19 mouse cellular contexts compared by ENCODE assay signal in the genomic region with DNA sequence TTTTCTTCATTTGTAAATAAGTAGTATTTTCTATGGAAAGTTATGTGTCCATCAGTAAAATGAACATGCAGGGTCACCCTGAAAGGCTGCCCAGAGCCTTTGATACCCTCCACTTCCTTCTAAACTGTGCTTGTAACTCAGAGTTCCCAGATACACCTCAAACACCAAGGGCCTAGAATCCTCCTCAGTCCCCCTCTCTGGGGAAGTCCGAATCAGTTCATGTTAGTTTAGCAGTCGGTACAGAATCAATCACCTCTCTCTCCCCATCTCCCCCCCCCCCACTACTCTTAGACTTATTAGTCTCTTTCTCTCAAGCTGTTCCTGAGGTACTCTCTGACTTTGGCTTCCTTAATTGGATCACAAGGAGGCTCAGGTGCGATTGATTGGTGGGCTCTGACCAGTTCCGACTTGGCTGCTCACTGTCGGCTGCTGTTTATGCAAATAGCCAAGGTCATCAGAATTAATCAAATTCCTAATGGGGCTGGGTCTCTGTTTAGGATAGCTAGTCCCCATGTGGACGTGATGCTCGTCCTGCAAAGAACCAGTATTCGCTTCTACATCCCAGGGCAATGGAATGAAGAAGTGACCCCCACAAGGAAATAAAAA. TPM values are rescaled to one million over a fixed set of nuclear protein-coding genes. Genes with fewer than 3 reads are reported as not detected.
A peak's percentile ranks its signal among the peaks of the same experiment; 100 is the strongest.
DNase-seq lines count a peak whose midpoint lies in the region; ATAC-seq and TF ChIP-seq lines count a peak whose summit lies in the region.
"Had no signal": no experiment of that assay in that cellular context is flagged by ENCODE, and none has a peak within 500 bp of the region (broad histone marks: within the 10 kb centered on the region; RNA-seq: fewer than 3 reads in every experiment).

No protein-coding gene starts in this region.

- H3K9me3 ChIP-seq in heart, embryonic 13.5 days = no peaks in the 10 kb centered on the region
- H3K9me3 ChIP-seq in heart, embryonic 12.5 days (replicated peaks) = no peaks in the 10 kb centered on the region
- H3K9me3 ChIP-seq in midbrain, embryonic 10.5 days (replicated peaks) = no peaks in the 10 kb centered on the region
- no peaks in the 10 kb centered on the region for H3K9me3 ChIP-seq in midbrain, postnatal 0 days (ENCODE audit: low read length)
- H3K9me3 ChIP-seq in forebrain, embryonic 15.5 days = no peaks in the 10 kb centered on the region
- H3K9me3 ChIP-seq: embryonic facial prominence, embryonic 13.5 days; limb, embryonic 12.5 days had no signal

- no peaks in the 10 kb centered on the region for H3K27me3 ChIP-seq in heart, embryonic 13.5 days (replicated peaks)
- no peaks in the 10 kb centered on the region for H3K27me3 ChIP-seq in heart, embryonic 12.5 days (replicated peaks)
- no peaks in the 10 kb centered on the region for H3K27me3 ChIP-seq in midbrain, embryonic 10.5 days (ENCODE audit: low read depth, poor library complexity, severe bottlenecking)
- H3K27me3 ChIP-seq in midbrain, postnatal 0 days (ENCODE audit: insufficient read depth, low read length) = no peaks in the 10 kb centered on the region
- no peaks in the 10 kb centered on the region for H3K27me3 ChIP-seq in forebrain, embryonic 15.5 days
- H3K27me3 ChIP-seq: embryonic facial prominence, embryonic 13.5 days; limb, embryonic 12.5 days had no signal

- H3K9ac ChIP-seq in heart, embryonic 13.5 days = 0 out of 2 replicates have a peak overlapping the region, but pooled peaks have one; percentile 28
- no peak overlapping the region for H3K9ac ChIP-seq in heart, embryonic 12.5 days
- H3K9ac ChIP-seq in midbrain, postnatal 0 days (replicated peaks; ENCODE audit: low read length, poor library complexity, severe bottlenecking) = no peak overlapping the region
- H3K9ac ChIP-seq in forebrain, embryonic 15.5 days (replicated peaks) = no peak overlapping the region
- H3K9ac ChIP-seq: embryonic facial prominence, embryonic 13.5 days; limb, embryonic 12.5 days; liver, embryonic 14.5 days had no signal

- no peak for TF ChIP-seq CTCF in midbrain, postnatal 0 days (IDR thresholded peaks at IDR 0.05)

- H3K4me2 ChIP-seq in heart, embryonic 13.5 days = no peak overlapping the region
- no peak overlapping the region for H3K4me2 ChIP-seq in heart, embryonic 12.5 days
- H3K4me2 ChIP-seq in midbrain, postnatal 0 days (ENCODE audit: low read depth, low read length, poor library complexity, severe bottlenecking) = no peak overlapping the region
- H3K4me2 ChIP-seq in forebrain, embryonic 15.5 days (replicated peaks) = no peak overlapping the region
- H3K4me2 ChIP-seq: embryonic facial prominence, embryonic 13.5 days; heart, embryonic 11.5 days; limb, embryonic 12.5 days had no signal

- WGBS in heart, embryonic 13.5 days = 48% methylated on average over 8 of the region's 8 CpGs
- WGBS in heart, embryonic 12.5 days = 47% methylated on average over 8 of the region's 8 CpGs
- 48% methylated on average over 8 of the region's 8 CpGs for WGBS in midbrain, embryonic 10.5 days
- 38% methylated on average over 8 of the region's 8 CpGs for WGBS in midbrain, postnatal 0 days
- WGBS in forebrain, embryonic 15.5 days = 26% methylated on average over 8 of the region's 8 CpGs

- peaks cover 82% of the 10 kb centered on the region for H3K4me1 ChIP-seq in heart, embryonic 13.5 days
- peaks cover 56% of the 10 kb centered on the region for H3K4me1 ChIP-seq in heart, embryonic 12.5 days (replicated peaks)
- peaks cover 22% of the 10 kb centered on the region for H3K4me1 ChIP-seq in midbrain, embryonic 10.5 days
- no peaks in the 10 kb centered on the region for H3K4me1 ChIP-seq in midbrain, postnatal 0 days (ENCODE audit: insufficient read depth, low read length)
- H3K4me1 ChIP-seq in forebrain, embryonic 15.5 days = peaks cover 41% of the 10 kb centered on the region

- no peak for ATAC-seq in heart, embryonic 13.5 days (ENCODE audit: extremely low read depth, insufficient number of reproducible peaks, low FRiP score, low TSS enrichment)
- no peak for ATAC-seq in heart, embryonic 12.5 days (ENCODE audit: insufficient number of reproducible peaks, low FRiP score)
- no peak for ATAC-seq in midbrain, postnatal 0 days (ENCODE audit: low FRiP score)
- ATAC-seq in forebrain, embryonic 15.5 days (replicated peaks) = no peak
- ATAC-seq in megakaryocyte-erythroid progenitor cell, adult 5-6 weeks (replicated peaks; ENCODE audit: low FRiP score, low TSS enrichment, poor library complexity, severe bottlenecking) = no peak
- no peak for ATAC-seq in monocyte, adult 5-6 weeks (replicated peaks; ENCODE audit: insufficient number of reproducible peaks, low FRiP score, low TSS enrichment, poor library complexity, severe bottlenecking)

- DNase-seq in midbrain, embryonic 10.5 days (ENCODE audit: low spot score) = no peak
- no peak for DNase-seq in midbrain, postnatal 0 days (ENCODE audit: low spot score)
- DNase-seq in R1 (ENCODE audit: low read depth, low spot score) = peak; percentile 48
- DNase-seq: B cell, adult 2 months; cerebellum, adult 2 months; gastrocnemius, adult 2 months; thymus, adult 18-20 months had no signal

- H3K27ac ChIP-seq in heart, embryonic 13.5 days (replicated peaks) = peak overlapping the region; percentile 66; the same call in 1 of the 2 replicates
- no peak overlapping the region for H3K27ac ChIP-seq in heart, embryonic 12.5 days (ENCODE audit: poor library complexity, severe bottlenecking)
- H3K27ac ChIP-seq in midbrain, embryonic 10.5 days (replicated peaks) = peak overlapping the region; percentile 72
- H3K27ac ChIP-seq in midbrain, postnatal 0 days (ENCODE audit: low read depth, low read length) = no peak overlapping the region
- H3K27ac ChIP-seq in forebrain, embryonic 15.5 days (replicated peaks) = peak overlapping the region; percentile 74
- H3K27ac ChIP-seq: embryonic facial prominence, embryonic 13.5 days; left cerebral cortex, adult 2 months; limb, embryonic 12.5 days; liver, embryonic 14.5 days had no signal

- no peaks in the 10 kb centered on the region for H3K36me3 ChIP-seq in heart, embryonic 13.5 days
- H3K36me3 ChIP-seq in heart, embryonic 12.5 days = no peaks in the 10 kb centered on the region
- H3K36me3 ChIP-seq in midbrain, embryonic 10.5 days = peaks cover 41% of the 10 kb centered on the region
- peaks cover 8% of the 10 kb centered on the region; the same call in 1 of the 2 replicates for H3K36me3 ChIP-seq in midbrain, postnatal 0 days (ENCODE audit: insufficient read depth, low read length)
- H3K36me3 ChIP-seq in forebrain, embryonic 15.5 days = peaks cover 19% of the 10 kb centered on the region

- no peak overlapping the region for H3K4me3 ChIP-seq in heart, embryonic 13.5 days
- no peak overlapping the region for H3K4me3 ChIP-seq in heart, embryonic 12.5 days
- H3K4me3 ChIP-seq in midbrain, embryonic 10.5 days = no peak overlapping the region
- H3K4me3 ChIP-seq in midbrain, postnatal 0 days (ENCODE audit: low read depth, low read length) = no peak overlapping the region
- H3K4me3 ChIP-seq in forebrain, embryonic 15.5 days = no peak overlapping the region
- H3K4me3 ChIP-seq: embryonic facial prominence, embryonic 13.5 days; gastrocnemius, adult 2 months; left cerebral cortex, adult 2 months; limb, embryonic 12.5 days had no signal

RNA-seq across cellular contexts. Expression of a gene that starts 3.2 kb away (rescaled TPM):
- polyA plus RNA-seq in heart, embryonic 13.5 days (2015; fragmentation: Nextera tagmentation; extraction: Ambion mirVana) = 41.8 and 43.3 TPM in 2 replicates
- polyA plus RNA-seq in heart, embryonic 12.5 days (2016; fragmentation: Nextera tagmentation; extraction: Ambion mirVana) = 58.1 and 63.4 TPM in 2 replicates
- 1.4 and 1.5 TPM in 2 replicates for polyA plus RNA-seq in midbrain, embryonic 10.5 days (2016; fragmentation: Nextera tagmentation; extraction: Ambion mirVana)
- 33.9 and 44.3 TPM in 2 replicates for total RNA-seq in midbrain, postnatal 0 days (2014; rRNA removed)
- 3.2 and 4.9 TPM in 2 replicates for polyA plus RNA-seq in midbrain, postnatal 0 days (2015; fragmentation: Nextera tagmentation; extraction: Ambion mirVana)
- 6.4 and 7.2 TPM in 2 replicates for polyA plus RNA-seq in forebrain, embryonic 15.5 days (2015; fragmentation: Nextera tagmentation; extraction: Ambion mirVana)
- 1.9 TPM in 1 of 2 replicates, not detected in the other for total RNA-seq in megakaryocyte-erythroid progenitor cell, adult 5-6 weeks (2014; fragmentation: Nextera tagmentation)
- 0.15 and 0.33 TPM in 2 replicates for total RNA-seq in megakaryocyte-erythroid progenitor cell, adult 5-6 weeks (2017)
- total RNA-seq in monocyte, adult 5-6 weeks (2017) = not detected in 3 replicates

RNA-seq across cellular contexts. Expression of a gene that starts 24.3 kb away (rescaled TPM):
- 6.0 and 6.3 TPM in 2 replicates for polyA plus RNA-seq in heart, embryonic 13.5 days (2015; fragmentation: Nextera tagmentation; extraction: Ambion mirVana)
- 6.3 TPM in 2 replicates for polyA plus RNA-seq in heart, embryonic 12.5 days (2016; fragmentation: Nextera tagmentation; extraction: Ambion mirVana)
- 10.5 and 13.8 TPM in 2 replicates for polyA plus RNA-seq in midbrain, embryonic 10.5 days (2016; fragmentation: Nextera tagmentation; extraction: Ambion mirVana)
- 22.6 and 28.1 TPM in 2 replicates for total RNA-seq in midbrain, postnatal 0 days (2014; rRNA removed)
- polyA plus RNA-seq in midbrain, postnatal 0 days (2015; fragmentation: Nextera tagmentation; extraction: Ambion mirVana) = 11.7 and 12.2 TPM in 2 replicates
- 13.1 and 13.3 TPM in 2 replicates for polyA plus RNA-seq in forebrain, embryonic 15.5 days (2015; fragmentation: Nextera tagmentation; extraction: Ambion mirVana)
- total RNA-seq in megakaryocyte-erythroid progenitor cell, adult 5-6 weeks (2014; fragmentation: Nextera tagmentation) = 12.4 and 26.1 TPM in 2 replicates
- 9.7 and 11.9 TPM in 2 replicates for total RNA-seq in megakaryocyte-erythroid progenitor cell, adult 5-6 weeks (2017)
- total RNA-seq in monocyte, adult 5-6 weeks (2017) = 15.3 to 24.8 TPM (median 15.7 TPM) in 3 replicates

RNA-seq across cellular contexts. Expression of a gene that starts 36.9 kb away (rescaled TPM):
- not detected in 2 replicates for polyA plus RNA-seq in heart, embryonic 13.5 days (2015; fragmentation: Nextera tagmentation; extraction: Ambion mirVana)
- polyA plus RNA-seq in heart, embryonic 12.5 days (2016; fragmentation: Nextera tagmentation; extraction: Ambion mirVana) = not detected in 2 replicates
- polyA plus RNA-seq in midbrain, embryonic 10.5 days (2016; fragmentation: Nextera tagmentation; extraction: Ambion mirVana) = 0.12 TPM in 1 of 2 replicates, not detected in the other
- total RNA-seq in midbrain, postnatal 0 days (2014; rRNA removed) = 0.77 and 5.1 TPM in 2 replicates
- polyA plus RNA-seq in midbrain, postnatal 0 days (2015; fragmentation: Nextera tagmentation; extraction: Ambion mirVana) = 0.74 and 0.90 TPM in 2 replicates
- 0.11 and 0.37 TPM in 2 replicates for polyA plus RNA-seq in forebrain, embryonic 15.5 days (2015; fragmentation: Nextera tagmentation; extraction: Ambion mirVana)
- total RNA-seq in megakaryocyte-erythroid progenitor cell, adult 5-6 weeks (2014; fragmentation: Nextera tagmentation) = 5.5 TPM in 1 of 2 replicates, not detected in the other
- total RNA-seq in megakaryocyte-erythroid progenitor cell, adult 5-6 weeks (2017) = 0.34 TPM in 1 of 2 replicates, not detected in the other
- total RNA-seq in monocyte, adult 5-6 weeks (2017) = 0.29 to 1.9 TPM (median 0.43 TPM) in 3 replicates
- total RNA-seq: adrenal gland, adult 18-20 months had no signal
- polyA plus RNA-seq: embryonic facial prominence, embryonic 13.5 days; heart, embryonic 11.5 days; kidney, embryonic 14.5 days; limb, embryonic 12.5 days had no signal

Comparison
In these comparisons a context has a peak if more than half of its experiments do, and no peak if none do; other contexts are left out.
1. H3K27ac ChIP-seq: peak in heart, embryonic 13.5 days (single experiment), midbrain, embryonic 10.5 days (single experiment) and forebrain, embryonic 15.5 days (single experiment); none in heart, embryonic 12.5 days (single experiment) and midbrain, postnatal 0 days (single experiment).